Mouse (Mus musculus) embryonic facial prominence, embryonic 14.5 days (tissue): ENCODE data around the gene Triml1. TPM values are rescaled to one million over a fixed set of nuclear protein-coding genes. Genes with fewer than 3 reads are reported as not detected.

Source experiments
- ATAC-seq: fragments of 200-750 bp; cut with Nextera tagmentation; 2 replicates; pipeline ENCODE4 v1.8.0; 2017; ENCODE audit warnings: low read depth, moderate number of reproducible peaks, moderate TSS enrichment
- DNase-seq: peaks from one replicate; pipeline ENCODE4 v3.0.0-alpha.2; 2015; ENCODE audit warnings: low spot score
- H3K27ac ChIP-seq: fragments of 300-500 bp; sonication (generic); replicated peaks from 2 replicates; pipeline ENCODE4 v1.5.1; 2014; ENCODE audit warnings: low read depth, mild to moderate bottlenecking, low read length, moderate library complexity
- H3K27me3 ChIP-seq: fragments of 300-500 bp; sonication (generic); replicated peaks from 2 replicates; pipeline ENCODE4 v1.6.1; 2014; ENCODE audit warnings: low read length; ENCODE audit not compliant: control insufficient read depth, insufficient read depth
- H3K36me3 ChIP-seq: fragments of 300-500 bp; sonication (generic); 2 replicates; pipeline ENCODE4 v1.6.1; 2014; ENCODE audit warnings: low read length, mixed read lengths; ENCODE audit not compliant: control insufficient read depth, insufficient read depth
- H3K4me1 ChIP-seq: fragments of 300-500 bp; sonication (generic); 2 replicates; pipeline ENCODE4 v1.6.1; 2014; ENCODE audit warnings: antibody characterized with exemption, low read length; ENCODE audit not compliant: control insufficient read depth, insufficient read depth
- H3K4me2 ChIP-seq: fragments of 300-500 bp; sonication (generic); 2 replicates; pipeline ENCODE4 v1.6.1; 2014; ENCODE audit warnings: low read depth, mild to moderate bottlenecking, low read length, moderate library complexity, mixed read lengths
- H3K4me3 ChIP-seq: fragments of 300-500 bp; sonication (generic); 2 replicates; pipeline ENCODE4 v1.5.1; 2014; ENCODE audit warnings: low read depth, mild to moderate bottlenecking, low read length
- H3K9ac ChIP-seq: fragments of 300-500 bp; sonication (generic); 2 replicates; pipeline ENCODE4 v1.6.1; 2014; ENCODE audit warnings: low read depth, mild to moderate bottlenecking, low read length, moderate library complexity, mixed read lengths
- H3K9me3 ChIP-seq: fragments of 300-500 bp; sonication (generic); 2 replicates; pipeline ENCODE4 v1.6.1; 2016; ENCODE audit warnings: low read length; ENCODE audit not compliant: control insufficient read depth
- WGBS: fragments of 180-500 bp; shearing (Covaris S2); extraction: QIAGEN DNeasy Blood & Tissue Kit; methylation state at CpG from one replicate; pipeline ENCODE4 v1.1.7; 2014; 5-methylcytosine and 5-hydroxymethylcytosine counted together
- polyA plus RNA-seq: library from polyadenylated mRNA; unstranded; fragments of >200 nt; fragmentation: Nextera tagmentation; extraction: Ambion mirVana; gene quantifications from 2 replicates; pipeline ENCODE4 v1.2.1, GENCODE M21; 2014

Triml1 gene
- polyA plus RNA-seq: not detected in 2 replicates

GRCm38 (mm10) chr8:43141386-43141785, at the start of gene Triml1:
Gene Triml1 (minus strand): TSS chr8:43141486.
- Histone ChIP-seq H3K4me2 (no peak within 1 kb of the TSS), H3K9me3 (no peaks in the 10 kb centered on the region), H3K4me3 (no peak within 1 kb of the TSS), H3K36me3 (no peaks in the 10 kb centered on the region), H3K27me3 (no peaks in the 10 kb centered on the region), H3K4me1 (no peaks in the 10 kb centered on the region), H3K27ac (no peak within 1 kb of the TSS), H3K9ac (no peak within 1 kb of the TSS)
- no peak for ATAC-seq
- WGBS: 78% methylated on average over 2 of the region's 2 CpGs
- DNase-seq: no peak

GRCm38 (mm10) chr8:43182281-43182680, 41.0 kb upstream of the Triml1 start:
- H3K27me3 ChIP-seq: no peaks in the 10 kb centered on the region
- ATAC-seq: no peak
- no peaks in the 10 kb centered on the region for H3K9me3 ChIP-seq
- no peaks in the 10 kb centered on the region for H3K36me3 ChIP-seq
- 90% methylated on average over 2 of the region's 2 CpGs for WGBS
- no peak overlapping the region for H3K27ac ChIP-seq
- no peak overlapping the region for H3K9ac ChIP-seq
- H3K4me1 ChIP-seq: no peaks in the 10 kb centered on the region
- H3K4me3 ChIP-seq: no peak overlapping the region
- H3K4me2 ChIP-seq: no peak overlapping the region
- DNase-seq: no peak

DNA sequence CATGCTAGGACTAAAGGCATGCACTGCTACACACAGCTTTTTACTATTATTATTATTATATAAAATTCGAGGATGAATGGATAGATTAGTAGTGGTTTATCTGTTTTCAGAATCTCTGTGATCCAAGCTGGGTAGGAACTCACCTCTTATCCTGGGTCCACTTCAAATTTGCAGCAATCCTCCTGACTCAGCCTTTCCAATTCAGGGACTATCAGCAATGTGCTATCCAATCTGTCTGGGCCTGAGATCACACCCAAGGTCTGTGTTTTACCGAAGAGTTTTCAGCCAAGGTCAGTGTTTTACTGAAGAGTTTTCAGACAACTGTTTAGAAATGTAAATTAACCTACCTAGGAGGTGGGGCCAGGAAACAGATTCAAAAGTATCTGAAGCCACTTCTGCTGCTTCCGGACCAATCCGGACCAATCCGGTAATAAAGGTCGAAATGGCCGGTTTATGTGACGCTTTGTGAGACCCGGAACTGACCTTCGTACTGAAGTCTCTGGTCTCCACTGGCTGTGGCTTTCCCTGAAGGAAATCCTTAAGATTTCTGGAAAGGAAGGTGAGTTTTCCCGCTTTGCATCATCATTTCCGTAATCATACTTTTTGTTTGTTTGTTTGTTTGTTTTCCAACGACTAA, 38.9 kb upstream of the Triml1 start, which contains the start of gene Triml2:
Triml2 (plus strand) TSS at position 488 of the 637 bp plus-strand sequence.
- Histone ChIP-seq H3K4me3 (no peak within 1 kb of the TSS), H3K9me3 (no peaks in the 10 kb centered on the region), H3K36me3 (no peaks in the 10 kb centered on the region), H3K4me1 (no peaks in the 10 kb centered on the region), H3K4me2 (no peak within 1 kb of the TSS), H3K27ac (no peak within 1 kb of the TSS), H3K27me3 (no peaks in the 10 kb centered on the region), H3K9ac (no peak within 1 kb of the TSS)
- ATAC-seq (no peak), DNase-seq (no peak)
- WGBS: 92% methylated on average over 13 of the region's 13 CpGs

- Histone ChIP-seq H3K4me3 (no peak overlapping the region), H3K4me2 (no peak overlapping the region), H3K27me3 (no peaks in the 10 kb centered on the region), H3K4me1 (no peaks in the 10 kb centered on the region), H3K36me3 (no peaks in the 10 kb centered on the region), H3K9ac (no peak overlapping the region), H3K27ac (no peak overlapping the region), H3K9me3 (no peaks in the 10 kb centered on the region)
- 54% methylated on average over 4 of the region's 4 CpGs for WGBS
- DNase-seq: no peak
- ATAC-seq: peak; percentile 33; the same call in 1 of the 2 replicates
These were observed 37.9 kb upstream of the Triml1 start for GRCm38 (mm10) chr8:43179189-43179588.

GRCm38 (mm10) chr8:43178263-43178662, 37.0 kb upstream of the Triml1 start:
- DNase-seq (no peak), ATAC-seq (no peak)
- WGBS: 46% methylated on average over 3 of the region's 3 CpGs
- Histone ChIP-seq H3K9ac (no peak overlapping the region), H3K9me3 (no peaks in the 10 kb centered on the region), H3K27ac (no peak overlapping the region), H3K4me1 (no peaks in the 10 kb centered on the region), H3K4me2 (no peak overlapping the region), H3K4me3 (no peak overlapping the region), H3K36me3 (no peaks in the 10 kb centered on the region), H3K27me3 (no peaks in the 10 kb centered on the region)

DNA sequence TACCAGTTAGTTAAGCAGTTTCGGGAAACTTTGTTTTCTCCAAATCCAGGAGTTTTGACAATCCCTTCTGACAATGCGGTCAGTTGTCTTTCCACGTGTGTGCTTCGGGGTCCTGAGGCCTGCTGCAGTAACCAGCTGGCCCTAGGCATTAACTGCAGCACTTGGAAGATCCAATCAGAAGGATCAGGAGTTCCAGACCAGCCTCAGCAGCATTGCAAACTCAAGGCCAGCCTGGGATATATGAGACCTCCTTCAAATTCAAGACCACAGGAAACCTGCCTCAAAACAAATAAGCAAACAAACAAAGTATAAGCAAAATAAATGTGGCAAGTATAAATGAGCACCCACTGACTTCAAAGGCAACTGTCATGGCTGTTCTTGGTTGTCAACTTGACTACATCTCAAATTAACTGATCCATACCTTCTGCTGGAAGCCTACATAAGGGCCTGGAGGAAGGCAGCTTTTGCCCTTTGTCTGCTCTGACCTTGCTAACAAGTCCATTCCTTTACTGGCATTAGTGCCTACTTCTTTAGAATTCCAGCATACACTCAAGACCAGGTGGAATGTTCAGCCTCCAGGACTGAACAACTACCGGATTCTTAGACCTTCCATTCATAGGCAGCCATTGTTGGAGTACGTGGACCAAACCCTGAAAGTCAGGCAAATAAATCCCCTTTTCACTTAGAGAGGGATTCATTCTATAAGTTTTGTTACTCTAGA, 35.6 kb upstream of the Triml1 start:
- H3K36me3 ChIP-seq: no peaks in the 10 kb centered on the region
- H3K4me2 ChIP-seq: no peak overlapping the region
- H3K9ac ChIP-seq: no peak overlapping the region
- no peaks in the 10 kb centered on the region for H3K9me3 ChIP-seq
- 85% methylated on average over 6 of the region's 6 CpGs for WGBS
- H3K27me3 ChIP-seq: no peaks in the 10 kb centered on the region
- no peak overlapping the region for H3K4me3 ChIP-seq
- no peak overlapping the region for H3K27ac ChIP-seq
- DNase-seq (no peak), ATAC-seq (no peak)
- no peaks in the 10 kb centered on the region for H3K4me1 ChIP-seq

DNA sequence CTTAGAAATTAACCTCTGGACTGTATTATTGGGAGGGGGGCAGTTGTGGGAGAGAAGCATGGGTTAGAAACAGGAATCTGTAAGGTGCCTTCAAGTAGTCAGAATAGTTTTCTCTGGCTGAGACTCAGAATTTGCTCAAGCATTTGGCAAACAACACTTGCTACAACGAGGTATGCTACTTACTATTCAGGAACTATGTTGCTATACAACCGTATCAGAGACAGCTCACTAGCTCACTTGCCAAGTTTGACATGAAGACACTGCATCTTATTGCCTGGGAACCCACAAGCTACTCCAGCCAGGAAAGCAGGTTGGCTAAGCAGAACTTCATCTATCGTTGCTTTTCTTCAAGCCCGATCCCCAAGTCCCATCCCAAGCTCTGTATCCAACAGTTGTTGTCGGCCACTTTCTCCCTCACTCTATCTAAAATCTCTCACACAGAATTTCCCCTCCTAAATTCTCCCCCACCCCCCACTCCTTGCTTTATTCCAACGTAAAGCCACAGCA, 28.0 kb upstream of the Triml1 start:
- Histone ChIP-seq H3K27ac (no peak overlapping the region), H3K9ac (no peak overlapping the region), H3K27me3 (no peaks in the 10 kb centered on the region), H3K4me1 (no peaks in the 10 kb centered on the region), H3K9me3 (no peaks in the 10 kb centered on the region), H3K4me2 (no peak overlapping the region), H3K4me3 (no peak overlapping the region), H3K36me3 (no peaks in the 10 kb centered on the region)
- ATAC-seq (no peak), DNase-seq (peak; percentile 23)
- 80% methylated on average over 6 of the region's 6 CpGs for WGBS

- ATAC-seq: no peak
- no peak overlapping the region for H3K9ac ChIP-seq
- H3K36me3 ChIP-seq: no peaks in the 10 kb centered on the region
These were observed 26.8 kb upstream of the Triml1 start for GRCm38 (mm10) chr8:43168083-43168482.

More at GRCm38 (mm10) chr8:43168083-43168482, 26.8 kb upstream of the Triml1 start:
- no peak overlapping the region for H3K4me3 ChIP-seq
- DNase-seq: no peak
- no peaks in the 10 kb centered on the region for H3K9me3 ChIP-seq
- no peaks in the 10 kb centered on the region for H3K27me3 ChIP-seq
- H3K4me1 ChIP-seq: no peaks in the 10 kb centered on the region
- no peak overlapping the region for H3K4me2 ChIP-seq
- 87% methylated on average over 4 of the region's 4 CpGs for WGBS
- no peak overlapping the region for H3K27ac ChIP-seq
